Mouse (Mus musculus) liver, adult 2 months (tissue): ENCODE data around the gene Dok3.

Source experiments
- CTCF ChIP-seq: fragments of 200-500 bp; IDR thresholded peaks from 2 replicates; pipeline ENCODE4 v1.5.1; 2011; ENCODE audit warnings: low read depth, low read length, control low read depth
- POLR2A ChIP-seq: fragments of 200-500 bp; IDR thresholded peaks from 2 replicates; pipeline ENCODE4 v1.6.1; 2011; ENCODE audit warnings: low read length, control low read depth; ENCODE audit not compliant: insufficient read depth; ENCODE audit errors: extremely low read depth

DNA sequence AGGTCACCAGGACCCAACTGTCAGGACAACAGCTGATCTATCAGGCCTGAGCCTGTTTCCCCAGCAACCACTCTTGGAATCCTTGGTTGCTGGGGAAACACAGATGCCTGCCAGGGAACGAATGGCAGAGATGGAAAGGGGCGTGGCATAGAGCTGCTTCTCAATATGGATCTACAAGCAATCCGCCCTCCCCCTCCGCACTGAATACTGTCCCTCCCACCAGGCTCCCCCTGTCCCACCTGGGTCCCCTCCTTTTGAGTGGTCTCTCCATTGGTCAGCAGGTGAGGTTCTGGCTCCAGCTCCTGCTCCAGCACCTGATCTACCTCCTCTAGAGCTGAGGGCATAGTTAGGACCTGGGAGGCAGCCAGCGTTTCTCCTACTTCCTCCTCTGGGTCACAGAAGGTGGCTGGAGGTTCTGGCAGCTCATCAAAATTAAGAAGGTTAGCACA is 54.5 kb downstream of the Dok3 start:
- TF ChIP-seq POLR2A (no peak), CTCF (no peak)
